Mouse (Mus musculus) fat pad, adult 2 months (tissue): Measurements from ENCODE around the gene Gtf2h1.
A peak's percentile ranks its signal among the peaks of the same experiment; 100 is the strongest.
"Not testable (repeated sequence)": the region's sequence is repeated elsewhere in the genome, so short reads cannot be mapped to it uniquely, and the experiment has no call there.

Source experiments
- DNase-seq: peaks from one replicate; pipeline ENCODE4 v3.0.0-alpha.2; 2011; ENCODE audit warnings: low read depth, low spot score; ENCODE audit errors: extremely low read depth

Gtf2h1 gene

GRCm38 (mm10) chr7:46830799-46831590 is 35.1 kb downstream of the Gtf2h1 start:
- DNase-seq, result no peak

GRCm38 (mm10) chr7:46831693-46832092 is 35.8 kb downstream of the Gtf2h1 start:
- no peak for DNase-seq

GRCm38 (mm10) chr7:46832112-46832810 is 36.4 kb downstream of the Gtf2h1 start:
- not testable (repeated sequence) for DNase-seq

- DNase-seq, result no peak
Measured at GRCm38 (mm10) chr7:46833266-46833665, 37.4 kb downstream of the Gtf2h1 start.

- no peak for DNase-seq
Measured at GRCm38 (mm10) chr7:46833670-46834255, 37.9 kb downstream of the Gtf2h1 start.

GRCm38 (mm10) chr7:46834994-46835610 is 39.2 kb downstream of the Gtf2h1 start:
- no peak for DNase-seq

- no peak for DNase-seq
Measured at GRCm38 (mm10) chr7:46836357-46836756, 40.5 kb downstream of the Gtf2h1 start.

- DNase-seq, result no peak
Measured at GRCm38 (mm10) chr7:46837073-46837472, 41.2 kb downstream of the Gtf2h1 start.

GRCm38 (mm10) chr7:46838104-46838671 is 42.3 kb downstream of the Gtf2h1 start:
- no peak for DNase-seq

GRCm38 (mm10) chr7:46838891-46839302 is 43.0 kb downstream of the Gtf2h1 start:
- DNase-seq, result peak; percentile 79

- peak; percentile 68 for DNase-seq
Measured at GRCm38 (mm10) chr7:46839446-46839845, 43.5 kb downstream of the Gtf2h1 start.

- no peak for DNase-seq
Measured at GRCm38 (mm10) chr7:46839861-46840260, 44.0 kb downstream of the Gtf2h1 start.

GRCm38 (mm10) chr7:46840326-46840725 is 44.4 kb downstream of the Gtf2h1 start:
- no peak for DNase-seq

- no peak for DNase-seq
Measured at GRCm38 (mm10) chr7:46840787-46841525, 45.1 kb downstream of the Gtf2h1 start, which contains the start of gene Ldha. Gene Ldha, plus strand, starts transcription at chr7:46841475.

GRCm38 (mm10) chr7:46842278-46842677 is 46.4 kb downstream of the Gtf2h1 start:
- DNase-seq, result no peak

- no peak for DNase-seq
Measured at GRCm38 (mm10) chr7:46843576-46843975, 47.7 kb downstream of the Gtf2h1 start.

- no peak for DNase-seq
Measured at GRCm38 (mm10) chr7:46845211-46845977, 49.5 kb downstream of the Gtf2h1 start.

- no peak for DNase-seq
Measured at GRCm38 (mm10) chr7:46845978-46846485, 50.1 kb downstream of the Gtf2h1 start.

GRCm38 (mm10) chr7:46846486-46847244 is 50.8 kb downstream of the Gtf2h1 start:
- DNase-seq, result no peak
